Mouse (Mus musculus) liver, adult (tissue): Measurements from ENCODE around the gene Ccnb1ip1.

Experiments
- GATA4 ChIP-seq: IDR thresholded peaks from 2 replicates; pipeline ENCODE4 v1.6.1; 2014; ENCODE audit warnings: mild to moderate bottlenecking, low read length; ENCODE audit not compliant: insufficient replicate concordance

The Ccnb1ip1 gene

DNA sequence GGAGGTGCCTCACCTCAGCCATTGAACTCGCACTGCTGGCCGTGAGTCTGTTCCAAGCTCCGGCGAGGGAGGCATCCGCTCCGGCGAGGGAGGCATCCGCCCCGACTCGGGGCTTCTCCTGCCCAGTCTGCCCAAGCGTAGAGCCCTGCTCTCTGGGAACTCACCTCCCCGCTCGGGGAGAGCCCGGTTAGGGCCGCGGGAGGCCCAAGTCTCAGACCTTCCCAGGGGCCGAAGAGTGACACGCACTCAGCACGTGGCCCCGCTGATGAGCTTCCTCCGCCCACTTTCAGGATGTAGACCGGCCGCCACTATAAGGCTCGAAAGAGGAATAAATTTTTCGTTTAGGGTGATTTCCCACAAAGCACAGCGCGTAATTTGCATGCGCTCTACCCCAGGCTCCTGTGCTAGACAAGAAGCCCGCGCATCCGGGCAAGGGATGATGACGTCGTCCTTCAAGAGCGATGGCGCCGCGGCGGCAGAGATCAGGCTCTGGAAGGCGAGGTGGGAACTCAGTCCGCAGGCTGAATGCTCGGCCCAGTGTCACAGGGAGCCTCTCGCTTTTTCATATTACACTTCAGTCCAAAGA lies at the start of gene Ccnb1ip1, which contains the start of gene Parp2:
TSS of gene Ccnb1ip1 (minus strand) at position 246 of the 586 bp plus-strand sequence.
TSS of gene Parp2 (plus strand) at position 355 of the 586 bp plus-strand sequence.
- TF ChIP-seq GATA4, result no peak; the same call in 1 of the 2 replicates

DNA sequence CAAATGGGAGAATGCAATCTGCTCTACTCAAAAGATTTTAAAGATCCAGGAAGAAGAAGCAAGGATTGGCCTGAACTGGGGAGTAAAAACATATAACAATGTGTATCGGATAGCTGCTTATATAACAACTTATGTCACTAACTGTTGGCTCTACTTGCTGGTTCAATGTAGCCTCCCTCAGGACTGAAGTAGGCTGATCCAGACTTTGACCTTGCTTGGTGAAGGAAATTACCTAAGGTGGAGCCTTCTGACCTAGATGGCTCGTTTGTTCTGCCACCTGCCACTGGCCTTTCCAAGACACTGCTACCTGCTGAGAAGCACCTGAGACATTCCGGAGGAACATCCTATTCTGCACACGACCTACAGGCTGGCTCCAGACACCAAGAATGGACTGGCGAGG lies 48.3 kb upstream of the Ccnb1ip1 start:
- TF ChIP-seq GATA4, result no peak

DNA sequence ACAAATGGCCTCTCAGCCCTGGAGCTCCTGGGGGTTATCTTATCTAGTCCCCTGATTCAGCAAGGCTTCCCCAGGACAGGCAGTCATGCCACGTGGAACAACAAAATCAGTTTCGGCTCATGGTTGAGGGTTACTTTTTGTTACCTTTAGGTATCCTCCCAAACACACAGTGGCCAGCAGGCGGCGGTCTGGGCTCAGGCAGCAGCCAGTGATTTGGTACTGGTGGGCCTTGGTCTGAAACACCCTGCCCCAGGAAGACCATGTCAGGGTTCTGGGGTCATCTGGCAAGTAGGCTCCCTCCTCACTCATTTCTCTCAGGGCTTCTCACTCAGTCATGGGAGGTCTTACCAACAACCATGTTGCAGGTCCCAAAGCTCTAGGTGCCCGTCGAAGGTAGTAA lies 29.7 kb upstream of the Ccnb1ip1 start:
- no peak for TF ChIP-seq GATA4

DNA sequence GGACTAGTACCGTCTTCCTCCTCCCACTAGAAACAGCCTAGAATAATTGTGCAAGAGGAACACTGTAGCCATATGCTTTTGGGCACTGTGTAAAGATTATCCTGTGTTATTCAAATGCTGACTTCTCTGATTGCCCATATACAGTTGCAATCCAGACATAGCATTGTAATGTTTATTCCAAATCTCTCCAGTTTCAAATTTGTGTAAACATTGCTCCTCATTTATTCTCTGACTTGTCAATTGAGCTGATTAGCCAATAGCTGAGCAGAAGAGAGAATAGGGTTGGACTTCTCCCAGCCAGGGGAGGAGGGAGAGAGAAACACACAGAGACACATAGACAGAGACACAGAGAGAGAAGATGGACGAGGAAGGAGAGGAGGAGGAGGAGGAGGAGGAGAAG lies 26.9 kb upstream of the Ccnb1ip1 start:
- TF ChIP-seq GATA4, result no peak

DNA sequence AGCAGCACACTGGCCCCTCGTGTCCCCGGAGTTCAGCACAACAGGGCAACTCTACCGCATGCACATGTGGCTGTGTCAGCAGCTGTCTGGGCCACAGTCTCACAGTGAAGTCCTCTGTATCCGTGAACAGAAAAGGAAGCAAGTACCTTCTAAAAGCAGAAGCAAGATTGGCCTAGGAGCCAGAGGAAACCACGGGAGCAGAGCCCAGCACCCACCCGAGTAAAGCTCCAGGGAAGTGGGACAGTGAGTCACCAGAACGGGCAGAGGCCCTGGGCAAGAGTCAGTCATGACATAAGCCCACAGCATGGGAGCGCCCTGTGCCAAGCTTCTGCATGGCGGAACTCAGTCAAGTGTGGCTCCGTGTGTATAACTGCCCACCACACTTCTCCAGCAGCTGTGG lies 26.4 kb upstream of the Ccnb1ip1 start:
- TF ChIP-seq GATA4, result no peak

DNA sequence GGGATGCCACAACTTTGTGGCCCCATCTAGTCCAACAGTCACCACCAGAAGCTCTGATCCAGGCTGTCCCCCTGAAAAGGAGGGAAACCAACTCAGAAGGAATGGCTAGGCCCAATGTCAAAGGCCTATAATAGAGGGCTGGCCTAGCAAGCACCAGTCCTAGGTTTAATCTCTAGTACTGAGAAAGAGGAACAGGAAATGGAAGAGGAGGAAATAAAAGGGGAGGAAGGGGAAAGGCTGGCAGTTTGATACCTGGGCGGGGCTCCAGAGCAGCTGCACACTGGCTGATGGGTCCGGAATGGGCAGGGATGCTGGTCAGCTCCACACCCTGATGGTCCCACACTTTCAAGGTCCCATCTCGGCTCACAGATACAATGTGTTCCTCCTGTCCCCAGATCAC lies 22.3 kb upstream of the Ccnb1ip1 start:
- no peak for TF ChIP-seq GATA4

DNA sequence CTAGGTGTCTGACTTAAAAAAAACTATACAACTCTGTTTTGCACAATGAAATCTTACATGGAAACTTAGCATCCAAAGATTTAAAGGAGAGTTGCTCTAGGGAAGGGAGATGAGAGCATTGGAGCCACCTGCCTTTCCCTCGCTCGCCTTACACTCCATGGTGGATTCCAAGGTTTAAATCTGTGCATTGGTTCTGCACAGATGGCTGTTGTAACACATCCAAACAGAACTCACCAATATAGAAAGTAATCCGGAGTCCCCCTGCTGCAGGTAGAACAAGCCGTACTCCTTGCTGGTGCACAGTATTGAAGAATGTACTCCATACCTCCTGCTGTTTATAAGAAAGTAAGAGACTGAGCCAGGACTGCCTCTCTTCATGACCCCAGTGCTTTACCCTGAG lies 19.0 kb upstream of the Ccnb1ip1 start:
- no peak for TF ChIP-seq GATA4

DNA sequence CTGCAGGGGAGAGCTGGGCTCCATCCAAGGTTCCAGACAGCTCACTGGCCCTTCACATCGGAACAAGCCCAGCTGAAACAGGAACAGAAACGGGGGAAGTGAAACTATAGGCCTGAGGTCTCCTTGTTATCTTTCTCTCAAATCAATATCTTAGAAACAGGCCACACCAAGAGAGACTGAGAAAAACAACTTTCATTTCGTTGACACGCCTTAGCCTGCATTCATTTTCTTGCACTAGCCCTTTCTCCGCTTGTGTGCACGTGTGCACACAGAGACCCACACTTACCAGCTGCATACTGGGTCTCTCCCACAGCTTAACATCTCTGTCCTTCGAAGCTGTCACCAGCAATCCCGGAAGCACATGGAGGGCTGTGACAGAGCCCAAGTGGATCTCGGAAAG lies 16.7 kb upstream of the Ccnb1ip1 start:
- TF ChIP-seq GATA4, result no peak

DNA sequence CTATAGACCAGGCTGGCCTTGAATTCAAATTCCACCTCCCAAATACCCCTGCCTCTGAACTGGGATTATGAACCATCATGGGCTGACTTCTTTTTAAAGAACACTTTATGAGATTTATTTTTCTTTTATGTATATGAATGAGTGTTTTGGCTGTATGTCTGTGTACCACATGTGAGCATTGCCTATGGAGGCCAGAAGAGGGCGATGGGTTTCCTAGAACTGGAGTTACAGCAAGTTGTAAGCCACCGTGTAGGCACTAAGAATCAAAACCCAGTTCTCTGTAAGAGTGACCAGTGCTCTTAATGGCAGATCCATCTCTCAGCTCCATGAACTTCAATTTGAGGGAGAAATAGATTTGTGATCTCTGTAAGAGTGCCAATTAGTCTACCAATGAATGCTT lies 15.7 kb upstream of the Ccnb1ip1 start:
- no peak for TF ChIP-seq GATA4

DNA sequence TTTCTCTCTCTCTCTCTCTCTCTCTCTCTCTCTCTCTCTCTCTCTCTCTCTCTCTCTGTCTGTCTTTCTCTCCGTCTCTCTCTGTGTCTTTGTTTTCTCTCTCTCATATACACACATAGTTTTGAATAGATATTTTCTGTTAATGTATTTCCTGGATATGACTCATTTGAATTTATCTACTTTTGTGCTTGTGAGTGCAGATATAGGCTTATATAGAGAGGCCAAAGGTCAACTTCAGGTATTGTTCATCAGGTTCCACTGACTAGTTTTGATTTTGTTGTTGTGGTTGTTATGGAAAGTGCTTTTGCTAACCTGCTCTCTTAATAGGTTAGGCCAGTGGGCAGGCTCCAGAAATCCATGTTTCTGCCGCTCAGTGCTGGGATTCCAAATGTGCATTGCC lies 5.5 kb upstream of the Ccnb1ip1 start:
- no peak for TF ChIP-seq GATA4

DNA sequence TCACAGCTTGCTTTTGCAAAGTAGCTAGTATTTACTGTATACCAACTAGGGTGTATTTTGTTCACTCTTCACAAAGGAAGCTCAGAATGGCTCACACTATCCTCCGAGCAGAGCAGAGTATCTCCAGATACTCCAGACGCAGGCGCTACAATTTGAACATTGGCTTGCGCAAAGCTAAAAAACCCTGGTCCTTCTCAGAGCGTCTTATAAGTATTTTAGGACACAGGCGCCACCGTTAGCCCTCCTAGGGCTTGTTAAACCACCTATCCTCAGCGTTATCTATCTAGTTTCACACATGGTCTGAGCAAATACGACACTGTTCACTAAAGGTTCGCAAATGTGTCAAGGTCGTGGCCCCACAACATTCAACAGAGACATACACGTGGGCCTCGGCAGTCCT lies 2.8 kb downstream of the Ccnb1ip1 start:
- no peak for TF ChIP-seq GATA4

DNA sequence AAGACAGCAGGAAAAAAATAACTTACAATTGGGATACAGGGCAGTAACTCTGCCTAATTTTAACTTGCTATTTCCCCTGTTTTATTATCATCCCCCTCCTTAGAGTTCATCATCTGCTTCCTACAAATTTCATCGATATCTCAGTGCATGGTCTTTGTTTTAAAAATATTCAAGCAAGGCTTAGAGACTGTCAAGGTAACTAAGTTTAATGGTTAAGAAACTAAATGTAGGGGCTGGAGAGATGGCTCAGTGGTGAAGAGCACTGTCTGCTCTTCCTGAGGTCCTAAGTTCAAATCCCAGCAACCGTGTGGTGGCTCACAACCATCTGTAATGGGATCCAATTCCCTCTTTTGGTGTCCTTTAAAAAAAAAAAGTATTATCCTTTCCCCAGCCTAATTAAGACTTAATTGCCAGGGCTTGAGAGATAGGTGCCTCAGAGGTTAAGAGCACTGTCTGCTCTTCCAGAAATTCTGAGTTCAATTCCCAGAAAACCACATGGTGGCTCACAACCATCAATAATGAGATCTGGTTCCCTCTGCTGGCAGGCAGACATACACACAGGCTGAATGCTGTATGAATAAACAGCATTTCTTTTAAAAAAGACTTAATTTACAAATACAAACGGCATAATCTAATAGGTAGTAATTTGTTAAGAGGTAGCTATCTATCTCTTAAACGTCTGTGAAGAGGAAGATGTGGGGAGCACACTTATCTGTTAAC lies 4.5 kb downstream of the Ccnb1ip1 start:
- no peak for TF ChIP-seq GATA4

DNA sequence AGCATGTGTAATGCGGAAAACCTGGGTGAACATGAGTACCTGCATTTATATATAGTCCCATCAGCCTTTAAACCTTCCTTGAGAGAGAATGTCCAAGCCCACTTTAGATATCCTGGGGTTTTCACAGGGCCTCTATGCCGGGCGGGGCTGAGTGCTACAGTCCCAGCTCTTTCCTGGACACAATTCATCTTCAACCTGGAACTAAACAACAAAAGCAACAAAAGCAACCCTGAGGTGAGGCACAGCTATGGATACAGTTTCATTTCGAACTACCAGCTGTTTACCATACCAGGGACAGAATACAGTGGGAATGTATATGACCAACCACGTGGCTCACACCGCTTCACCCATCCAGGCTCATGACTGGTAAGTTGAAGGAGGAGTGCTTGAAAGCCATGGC lies 5.1 kb downstream of the Ccnb1ip1 start:
- TF ChIP-seq GATA4, result no peak

DNA sequence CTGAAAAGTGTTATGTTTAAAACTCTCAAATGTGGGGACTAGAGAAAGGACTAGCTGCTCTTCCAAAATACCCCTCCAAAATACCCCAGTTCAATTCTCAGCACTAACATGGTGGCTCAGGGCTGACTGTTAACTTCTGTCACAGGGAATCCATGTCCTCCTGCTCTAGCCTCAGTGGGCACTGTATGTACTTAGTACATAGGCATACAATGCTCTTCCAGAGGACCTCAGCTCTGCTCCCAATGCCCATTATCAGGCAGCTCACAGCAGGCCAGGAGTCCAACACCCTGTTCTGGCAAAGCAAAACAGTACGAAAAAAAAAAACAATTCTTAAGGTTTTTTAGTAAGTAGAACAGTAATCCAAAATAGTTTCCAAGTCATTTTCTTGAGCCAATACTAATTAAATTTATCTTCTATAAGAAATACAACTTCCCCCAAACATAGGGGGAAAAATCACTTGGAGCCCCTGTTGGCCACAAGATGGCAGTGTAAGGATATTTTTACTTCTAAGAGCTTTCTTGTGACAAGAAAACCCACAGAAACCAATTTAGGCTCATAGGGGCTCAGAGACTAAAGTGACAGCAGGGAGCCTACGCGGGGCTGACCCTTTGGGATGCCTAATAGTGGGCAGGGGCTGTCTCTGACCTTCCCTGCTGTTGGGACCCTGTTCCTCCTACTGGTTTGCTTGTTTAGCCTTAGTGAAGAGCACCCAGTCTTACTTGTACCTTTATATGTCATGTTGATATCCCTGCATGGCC lies 7.9 kb downstream of the Ccnb1ip1 start:
- no peak for TF ChIP-seq GATA4

DNA sequence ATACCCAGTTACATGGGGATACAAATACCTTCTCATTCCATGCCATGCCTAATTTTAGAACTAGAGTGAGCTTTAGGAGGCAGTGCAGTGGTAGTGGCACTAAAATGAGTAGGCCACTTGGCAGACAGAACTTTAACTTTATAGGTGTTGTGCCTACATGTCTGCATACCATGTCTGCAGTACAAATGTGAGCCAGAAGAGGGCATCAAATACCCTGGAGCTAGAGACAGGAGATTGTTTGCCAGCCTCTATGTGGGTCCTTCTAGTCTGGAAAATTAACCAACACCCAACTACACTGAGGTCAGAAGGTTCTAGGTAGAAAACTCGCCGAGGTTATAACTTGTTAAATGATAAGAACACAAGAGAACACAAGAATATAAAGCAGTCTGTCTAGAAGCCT lies 9.0 kb downstream of the Ccnb1ip1 start:
- no peak for TF ChIP-seq GATA4

DNA sequence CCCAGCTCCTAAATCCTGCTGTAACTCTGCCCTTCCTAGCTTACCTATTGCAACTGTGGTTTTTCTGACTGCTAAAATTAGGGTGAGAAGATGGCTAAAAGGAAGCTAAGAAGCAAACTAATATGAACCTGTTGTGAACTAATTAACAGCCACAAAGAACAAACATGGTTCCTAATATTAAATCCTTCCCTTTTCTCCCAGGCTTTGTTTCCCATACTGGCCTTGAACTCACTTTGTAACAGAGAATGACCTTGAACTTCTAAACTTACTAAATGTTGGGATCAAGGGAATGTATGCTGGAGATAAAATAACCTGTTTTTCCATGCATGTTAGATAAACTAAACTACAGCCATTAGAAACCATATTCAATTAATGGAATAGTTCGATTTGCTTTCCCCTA lies 11.1 kb downstream of the Ccnb1ip1 start:
- TF ChIP-seq GATA4, result no peak
